Mouse (Mus musculus) spleen, postnatal 4 days (tissue): Measurements from ENCODE around the gene Hk3.

Source experiments
- DNase-seq, 2 experiments: peaks; one replicate each; pipeline ENCODE4 v3.0.0; 2022; ENCODE audit warnings: low spot score in 2 of 2

Hk3 gene

GRCm38 (mm10) chr13:55002090-55002489, 19.1 kb downstream of the Hk3 start:
- DNase-seq: no peak

GRCm38 (mm10) chr13:55000433-55000832, 20.8 kb downstream of the Hk3 start:
- DNase-seq: no peak

- DNase-seq: no peak
Observed at GRCm38 (mm10) chr13:54997568-54997967, 23.6 kb downstream of the Hk3 start.

GRCm38 (mm10) chr13:54995161-54995560, 26.0 kb downstream of the Hk3 start:
- DNase-seq: no peak

- DNase-seq: no peak
Observed at GRCm38 (mm10) chr13:54994576-54994975, 26.6 kb downstream of the Hk3 start.

GRCm38 (mm10) chr13:54992215-54992614, 29.0 kb downstream of the Hk3 start:
- no peak for DNase-seq

GRCm38 (mm10) chr13:54988181-54988760, 32.9 kb downstream of the Hk3 start:
- DNase-seq: no peak

- DNase-seq: no peak
Observed at GRCm38 (mm10) chr13:54987405-54987804, 33.8 kb downstream of the Hk3 start.

GRCm38 (mm10) chr13:54983614-54984013, 37.6 kb downstream of the Hk3 start:
- no peak for DNase-seq

- no peak for DNase-seq
Observed at GRCm38 (mm10) chr13:54983001-54983400, 38.2 kb downstream of the Hk3 start.

GRCm38 (mm10) chr13:54980957-54981356, 40.2 kb downstream of the Hk3 start:
- DNase-seq: no peak

GRCm38 (mm10) chr13:54978804-54979203, 42.4 kb downstream of the Hk3 start:
- no peak for DNase-seq

GRCm38 (mm10) chr13:54975546-54975945, 45.6 kb downstream of the Hk3 start:
- DNase-seq: no peak

- peak in 1 of 2 experiments; percentile 29 for DNase-seq
Observed at GRCm38 (mm10) chr13:54970521-54971247, 50.5 kb downstream of the Hk3 start.

GRCm38 (mm10) chr13:54969513-54969912, 51.7 kb downstream of the Hk3 start:
- no peak for DNase-seq

GRCm38 (mm10) chr13:54968636-54969035, 52.5 kb downstream of the Hk3 start:
- no peak for DNase-seq

GRCm38 (mm10) chr13:54967501-54967900, 53.7 kb downstream of the Hk3 start:
- no peak for DNase-seq

GRCm38 (mm10) chr13:54965256-54965655, 55.9 kb downstream of the Hk3 start:
- no peak for DNase-seq

GRCm38 (mm10) chr13:54960491-54960890, 60.7 kb downstream of the Hk3 start:
- no peak for DNase-seq

GRCm38 (mm10) chr13:54959842-54960241, 61.3 kb downstream of the Hk3 start:
- DNase-seq: no peak

- DNase-seq: no peak
Observed at GRCm38 (mm10) chr13:54959059-54959701, 62.0 kb downstream of the Hk3 start.

GRCm38 (mm10) chr13:54957281-54957680, 63.9 kb downstream of the Hk3 start:
- no peak for DNase-seq
